Mouse (Mus musculus): ENCODE data around the gene Nxpe3. TPM values are rescaled to one million over a fixed set of nuclear protein-coding genes. Genes with fewer than 3 reads are reported as not detected.

The Nxpe3 gene
- polyA plus RNA-seq, 1 experiment, result 4.6 TPM

DNA sequence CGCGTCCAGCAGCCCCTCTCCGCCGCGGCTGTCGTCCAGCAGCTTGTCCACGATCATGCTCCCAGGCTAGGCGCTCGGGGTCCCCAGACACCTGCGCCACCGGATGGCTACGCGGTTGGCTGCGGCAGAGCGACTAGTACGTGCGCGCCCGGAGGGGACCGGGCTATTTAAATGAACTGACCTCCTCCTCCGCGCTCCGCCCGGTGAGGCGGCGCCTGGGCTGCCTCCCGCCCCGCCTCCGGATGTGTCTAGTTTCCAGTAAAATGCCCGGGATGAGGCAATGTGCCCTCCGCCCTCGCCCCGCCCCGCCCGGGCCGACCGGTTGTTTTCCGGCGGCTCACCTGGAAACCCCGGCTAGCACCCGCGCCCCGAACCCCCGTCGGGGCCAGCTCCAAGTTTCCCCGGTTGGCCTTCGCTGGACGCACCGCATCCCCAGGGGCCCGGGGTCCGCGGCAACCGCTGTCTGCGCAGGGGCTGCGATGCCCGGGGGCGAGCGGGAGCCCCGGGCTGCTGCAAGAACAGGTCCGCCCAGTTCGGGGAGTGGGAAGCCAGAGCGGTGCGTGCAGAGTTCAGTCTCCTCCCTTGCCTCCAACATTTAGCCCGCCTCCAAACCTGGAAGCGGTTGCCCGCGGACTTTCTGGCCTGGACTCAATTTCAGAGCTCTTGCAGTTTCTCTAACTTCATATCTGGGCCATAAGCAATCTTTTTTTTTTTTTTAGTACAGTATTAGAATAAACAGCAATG is 72.9 kb downstream of the Nxpe3 start:
- Histone ChIP-seq H3K4me3 (ENCODE audit: insufficient read depth, low read depth, low read length) (peak overlapping the region; percentile 92), H3K4me1 (ENCODE audit: control insufficient read depth, insufficient read depth, low read length) (peaks cover 21% of the 10 kb centered on the region; the same call in 1 of the 2 replicates), H3K27me3 (replicated peaks; ENCODE audit: control insufficient read depth, insufficient read depth, low read length) (no peaks in the 10 kb centered on the region), H3K27ac (ENCODE audit: insufficient read depth, low read depth, low read length) (peak overlapping the region; percentile 96), H3K36me3 (ENCODE audit: control insufficient read depth, insufficient read depth, low read length) (peaks cover 4% of the 10 kb centered on the region; the same call in 1 of the 2 replicates)
- peak; percentile 98 for DNase-seq
- under 1% methylated on average over 67 of the region's 67 CpGs for WGBS
- TF ChIP-seq CTCF (conservative IDR thresholded peaks at IDR 0.05; ENCODE audit: insufficient read depth, insufficient read length, low read depth, low read length), result no peak
- TF ChIP-seq POLR2A (IDR thresholded peaks at IDR 0.05; ENCODE audit: low read depth, low read length), result peak; percentile 98

GRCm38 (mm10) chr16:55821571-55821981 is 73.5 kb downstream of the Nxpe3 start:
- Histone ChIP-seq H3K4me3 (ENCODE audit: insufficient read depth, low read depth, low read length) (peak overlapping the region; percentile 92), H3K36me3 (ENCODE audit: control insufficient read depth, insufficient read depth, low read length) (peaks cover 4% of the 10 kb centered on the region; the same call in 1 of the 2 replicates), H3K27me3 (replicated peaks; ENCODE audit: control insufficient read depth, insufficient read depth, low read length) (no peaks in the 10 kb centered on the region), H3K4me1 (ENCODE audit: control insufficient read depth, insufficient read depth, low read length) (peaks cover 24% of the 10 kb centered on the region; the same call in 1 of the 2 replicates), H3K27ac (ENCODE audit: insufficient read depth, low read depth, low read length) (peak overlapping the region; percentile 96)
- 2% methylated on average over 39 of the region's 40 CpGs for WGBS
- TF ChIP-seq POLR2A (IDR thresholded peaks at IDR 0.05; ENCODE audit: low read depth, low read length) (no peak), CTCF (conservative IDR thresholded peaks at IDR 0.05; ENCODE audit: insufficient read depth, insufficient read length, low read depth, low read length) (no peak)
- DNase-seq, result peak; percentile 65

GRCm38 (mm10) chr16:55820916-55821570 is 74.0 kb downstream of the Nxpe3 start:
- no peaks in the 10 kb centered on the region for H3K27me3 ChIP-seq (replicated peaks; ENCODE audit: control insufficient read depth, insufficient read depth, low read length)
- H3K4me1 ChIP-seq (ENCODE audit: control insufficient read depth, insufficient read depth, low read length), result peaks cover 27% of the 10 kb centered on the region
- DNase-seq, result no peak
- H3K27ac ChIP-seq (ENCODE audit: insufficient read depth, low read depth, low read length), result peak overlapping the region; percentile 96
- H3K36me3 ChIP-seq (ENCODE audit: control insufficient read depth, insufficient read depth, low read length), result peaks cover 5% of the 10 kb centered on the region
- under 1% methylated on average over 20 of the region's 20 CpGs for WGBS
- H3K4me3 ChIP-seq (ENCODE audit: insufficient read depth, low read depth, low read length), result peak overlapping the region; percentile 92
- TF ChIP-seq POLR2A (IDR thresholded peaks at IDR 0.05; ENCODE audit: low read depth, low read length) (no peak), CTCF (conservative IDR thresholded peaks at IDR 0.05; ENCODE audit: insufficient read depth, insufficient read length, low read depth, low read length) (no peak)

DNA sequence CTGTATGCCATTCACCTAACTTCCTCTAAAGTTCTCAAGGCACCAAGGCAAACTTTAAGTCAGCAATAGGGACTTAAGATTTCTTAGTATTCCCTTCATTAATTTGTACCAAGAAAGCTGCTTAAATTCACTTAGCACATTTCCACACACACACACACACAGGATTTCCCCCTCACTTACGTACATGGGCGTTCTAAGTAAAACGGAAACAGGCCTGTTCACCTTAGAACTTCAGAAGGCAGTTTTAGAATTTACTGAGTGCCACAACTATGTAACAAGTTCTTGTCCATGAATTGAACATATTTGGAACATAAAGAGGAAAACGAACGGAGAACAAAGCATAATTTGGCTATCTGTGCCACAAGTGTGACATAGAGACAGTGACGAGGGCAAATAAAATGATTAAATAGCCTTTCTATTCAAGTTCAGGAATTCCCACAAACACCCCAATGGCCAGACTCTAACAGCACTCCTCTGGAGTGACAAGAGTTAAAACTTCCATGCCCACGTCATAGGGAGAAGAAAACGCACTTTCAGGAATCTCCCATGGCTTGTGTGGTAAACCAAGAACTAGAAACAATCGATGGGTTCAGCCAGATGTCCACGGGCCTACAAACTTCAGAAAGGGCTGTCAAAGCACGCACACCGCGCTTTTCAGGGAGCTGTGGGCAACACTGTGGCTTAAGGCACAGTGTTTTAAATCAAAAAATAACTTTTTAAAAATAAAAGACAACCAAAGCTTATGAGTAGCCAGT is 74.7 kb downstream of the Nxpe3 start:
- WGBS, result 6% methylated on average over 13 of the region's 13 CpGs
- H3K4me3 ChIP-seq (ENCODE audit: insufficient read depth, low read depth, low read length), result peak overlapping the region; percentile 92
- H3K27me3 ChIP-seq (replicated peaks; ENCODE audit: control insufficient read depth, insufficient read depth, low read length), result no peaks in the 10 kb centered on the region
- peak; percentile 44 for DNase-seq
- peaks cover 12% of the 10 kb centered on the region for H3K36me3 ChIP-seq (ENCODE audit: control insufficient read depth, insufficient read depth, low read length)
- TF ChIP-seq CTCF (conservative IDR thresholded peaks at IDR 0.05; ENCODE audit: insufficient read depth, insufficient read length, low read depth, low read length) (no peak), POLR2A (IDR thresholded peaks at IDR 0.05; ENCODE audit: low read depth, low read length) (no peak)
- peaks cover 33% of the 10 kb centered on the region for H3K4me1 ChIP-seq (ENCODE audit: control insufficient read depth, insufficient read depth, low read length)
- H3K27ac ChIP-seq (ENCODE audit: insufficient read depth, low read depth, low read length), result peak overlapping the region; percentile 96

DNA sequence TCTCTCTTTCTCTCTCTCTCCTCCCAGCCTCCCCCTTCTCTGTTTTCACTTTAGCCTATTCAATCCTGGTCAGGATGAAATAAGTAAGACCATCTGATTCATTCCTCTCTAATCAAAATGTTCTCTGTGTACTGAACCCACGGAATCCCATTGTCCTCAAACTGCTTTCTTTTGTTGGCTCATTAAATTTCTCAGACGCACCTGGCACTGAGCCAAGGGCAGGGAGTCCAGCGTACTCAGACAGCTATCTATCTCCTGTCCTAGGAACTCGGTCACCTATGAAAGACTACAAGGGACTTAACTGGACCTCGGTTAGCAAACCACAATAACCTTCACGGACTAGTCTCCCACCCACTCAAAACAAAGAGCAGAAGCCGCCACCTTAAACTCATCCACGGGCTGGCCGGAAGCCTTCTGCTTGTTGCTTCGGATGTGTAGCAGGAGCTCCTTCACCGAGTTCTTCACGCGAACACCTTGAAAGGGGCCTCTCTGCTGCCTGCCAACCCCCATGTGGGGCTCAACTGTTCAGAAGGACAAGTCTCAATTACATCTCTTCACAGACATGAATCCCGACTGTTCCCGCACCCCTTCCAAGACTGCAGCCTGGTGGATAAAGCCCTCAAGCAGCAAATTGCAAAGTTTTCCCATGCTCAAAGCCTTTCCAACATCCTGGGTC is 75.8 kb downstream of the Nxpe3 start:
- no peak for TF ChIP-seq CTCF (conservative IDR thresholded peaks at IDR 0.05; ENCODE audit: insufficient read depth, insufficient read length, low read depth, low read length)
- TF ChIP-seq POLR2A (IDR thresholded peaks at IDR 0.05; ENCODE audit: low read depth, low read length), result no peak
- Histone ChIP-seq H3K4me3 (ENCODE audit: insufficient read depth, low read depth, low read length) (peak overlapping the region; percentile 76), H3K27me3 (replicated peaks; ENCODE audit: control insufficient read depth, insufficient read depth, low read length) (no peaks in the 10 kb centered on the region), H3K27ac (ENCODE audit: insufficient read depth, low read depth, low read length) (peak overlapping the region; percentile 87), H3K36me3 (ENCODE audit: control insufficient read depth, insufficient read depth, low read length) (peaks cover 16% of the 10 kb centered on the region), H3K4me1 (ENCODE audit: control insufficient read depth, insufficient read depth, low read length) (peaks cover 32% of the 10 kb centered on the region)
- DNase-seq, result peak; percentile 87
- WGBS, result 7% methylated on average over 15 of the region's 15 CpGs

DNA sequence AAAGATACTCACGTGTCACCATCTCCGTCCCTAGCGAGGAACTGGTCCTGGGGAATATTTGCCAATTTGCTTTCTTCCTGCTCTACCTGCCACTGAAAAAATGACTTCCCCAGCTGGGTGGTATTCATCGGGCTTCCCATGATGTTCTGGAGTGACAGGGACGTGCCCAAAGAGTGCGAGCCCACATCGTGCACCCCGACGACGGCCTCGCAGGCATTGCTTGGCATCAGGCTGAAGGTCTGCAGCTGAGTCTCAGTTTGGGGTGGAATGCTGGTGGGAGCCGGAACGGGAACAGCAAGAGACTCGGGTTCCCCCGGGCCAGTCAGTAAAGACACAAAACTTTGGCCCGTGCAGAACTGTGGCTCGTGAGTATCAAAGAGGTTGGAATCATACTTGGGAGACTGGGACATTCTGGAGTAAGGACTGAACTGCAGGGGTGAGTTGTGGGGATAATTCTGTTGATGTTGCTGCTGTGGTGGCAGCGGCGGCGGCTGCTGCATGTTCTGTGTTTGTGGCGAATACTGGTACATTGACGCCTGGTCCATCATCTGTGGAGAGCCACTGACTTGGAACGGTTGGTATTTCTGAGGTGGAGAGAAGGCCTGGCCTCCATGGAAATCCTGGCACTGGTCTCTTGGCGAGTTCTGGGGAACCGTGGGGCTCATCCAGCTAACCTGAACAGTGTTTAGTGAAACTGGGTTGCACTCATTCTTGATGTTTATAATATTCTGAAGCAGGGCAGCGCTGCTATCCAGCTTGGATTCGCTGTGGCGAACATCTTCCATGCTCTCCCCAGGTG is 77.2 kb downstream of the Nxpe3 start:
- Histone ChIP-seq H3K27ac (ENCODE audit: insufficient read depth, low read depth, low read length) (no peak overlapping the region), H3K27me3 (replicated peaks; ENCODE audit: control insufficient read depth, insufficient read depth, low read length) (no peaks in the 10 kb centered on the region), H3K4me1 (ENCODE audit: control insufficient read depth, insufficient read depth, low read length) (peaks cover 22% of the 10 kb centered on the region), H3K36me3 (ENCODE audit: control insufficient read depth, insufficient read depth, low read length) (peaks cover 24% of the 10 kb centered on the region), H3K4me3 (ENCODE audit: insufficient read depth, low read depth, low read length) (no peak overlapping the region)
- TF ChIP-seq POLR2A (IDR thresholded peaks at IDR 0.05; ENCODE audit: low read depth, low read length) (no peak), CTCF (conservative IDR thresholded peaks at IDR 0.05; ENCODE audit: insufficient read depth, insufficient read length, low read depth, low read length) (no peak)
- peak; percentile 40 for DNase-seq
- WGBS, result 71% methylated on average over 28 of the region's 28 CpGs
